Mouse (Mus musculus): ENCODE results near the gene Tirap. TPM values are rescaled to one million over a fixed set of nuclear protein-coding genes. Genes with fewer than 3 reads are reported as not detected.

Tirap gene
- polyA plus RNA-seq, 1 experiment from 2014 or later, result 13.9 TPM

- H3K4me1 ChIP-seq, result peaks cover 5% of the 10 kb centered on the region; the same call in 1 of the 2 replicates
- under 1% methylated on average over 72 of the region's 72 CpGs for WGBS
- H3K4me2 ChIP-seq, result peak within 1 kb of the TSS; percentile 81
- no peaks in the 10 kb centered on the region for H3K9me3 ChIP-seq
- H3K4me3 ChIP-seq (replicated peaks), result peak within 1 kb of the TSS; percentile 83
- peak; percentile 100 for ATAC-seq (ENCODE audit: insufficient read depth, low FRiP score, low read depth)
- peaks cover 35% of the 10 kb centered on the region for H3K36me3 ChIP-seq
- peak within 1 kb of the TSS; percentile 85 for H3K9ac ChIP-seq
- H3K27me3 ChIP-seq (replicated peaks), result no peaks in the 10 kb centered on the region
- H3K27ac ChIP-seq, result peak within 1 kb of the TSS; percentile 94
Observed at GRCm38 (mm10) chr9:35210542-35211474, 10.7 kb upstream of the Tirap start, which contains the start of gene Foxred1. TSS of gene Foxred1 (minus strand) at chr9:35211055.

- Histone ChIP-seq H3K36me3 (peaks cover 35% of the 10 kb centered on the region), H3K4me1 (peaks cover 8% of the 10 kb centered on the region), H3K27ac (no peak overlapping the region), H3K4me2 (no peak overlapping the region), H3K4me3 (replicated peaks) (no peak overlapping the region), H3K27me3 (replicated peaks) (no peaks in the 10 kb centered on the region), H3K9me3 (no peaks in the 10 kb centered on the region), H3K9ac (no peak overlapping the region)
- ATAC-seq (ENCODE audit: insufficient read depth, low FRiP score, low read depth), result no peak
- 87% methylated on average over 2 of the region's 2 CpGs for WGBS
Observed at GRCm38 (mm10) chr9:35204421-35204820, 4.3 kb upstream of the Tirap start.

- H3K4me1 ChIP-seq, result peaks cover 8% of the 10 kb centered on the region
- 42% methylated on average over 3 of the region's 3 CpGs for WGBS
- no peak overlapping the region for H3K9ac ChIP-seq
- H3K4me3 ChIP-seq (replicated peaks), result no peak overlapping the region
- peaks cover 30% of the 10 kb centered on the region for H3K36me3 ChIP-seq
- H3K27ac ChIP-seq, result no peak overlapping the region
- ATAC-seq (ENCODE audit: insufficient read depth, low FRiP score, low read depth), result no peak
- H3K9me3 ChIP-seq, result no peaks in the 10 kb centered on the region
- no peaks in the 10 kb centered on the region for H3K27me3 ChIP-seq (replicated peaks)
- H3K4me2 ChIP-seq, result no peak overlapping the region
Observed at GRCm38 (mm10) chr9:35203536-35203935, 3.4 kb upstream of the Tirap start.

- H3K36me3 ChIP-seq, result peaks cover 9% of the 10 kb centered on the region
- ATAC-seq (ENCODE audit: insufficient read depth, low FRiP score, low read depth), result no peak
- peaks cover 8% of the 10 kb centered on the region for H3K4me1 ChIP-seq
- H3K9me3 ChIP-seq, result no peaks in the 10 kb centered on the region
- no peak overlapping the region for H3K9ac ChIP-seq
- WGBS, result 44% methylated on average over 9 of the region's 9 CpGs
- H3K27me3 ChIP-seq (replicated peaks), result no peaks in the 10 kb centered on the region
- peak overlapping the region; percentile 83 for H3K4me2 ChIP-seq
- peak overlapping the region; percentile 75 for H3K4me3 ChIP-seq (replicated peaks)
- no peak overlapping the region for H3K27ac ChIP-seq
Observed at GRCm38 (mm10) chr9:35200529-35201060, 504 bp upstream of the Tirap start.

GRCm38 (mm10) chr9:35198945-35199771 is 933 bp downstream of the Tirap start:
- Histone ChIP-seq H3K9me3 (no peaks in the 10 kb centered on the region), H3K27ac (peak overlapping the region; percentile 77), H3K27me3 (replicated peaks) (no peaks in the 10 kb centered on the region), H3K4me1 (peaks cover 8% of the 10 kb centered on the region), H3K9ac (peak overlapping the region; percentile 48), H3K36me3 (no peaks in the 10 kb centered on the region), H3K4me2 (peak overlapping the region; percentile 83), H3K4me3 (replicated peaks) (peak overlapping the region; percentile 75)
- peak; percentile 49 for ATAC-seq (ENCODE audit: insufficient read depth, low FRiP score, low read depth)
- 23% methylated on average over 18 of the region's 18 CpGs for WGBS

GRCm38 (mm10) chr9:35198351-35198750 is 1.7 kb downstream of the Tirap start:
- no peak overlapping the region for H3K27ac ChIP-seq
- peaks cover 8% of the 10 kb centered on the region for H3K4me1 ChIP-seq
- no peaks in the 10 kb centered on the region for H3K9me3 ChIP-seq
- H3K4me3 ChIP-seq (replicated peaks), result no peak overlapping the region
- no peak overlapping the region for H3K9ac ChIP-seq
- H3K4me2 ChIP-seq, result no peak overlapping the region
- H3K36me3 ChIP-seq, result no peaks in the 10 kb centered on the region
- no peaks in the 10 kb centered on the region for H3K27me3 ChIP-seq (replicated peaks)
- 82% methylated on average over 10 of the region's 10 CpGs for WGBS
- ATAC-seq (ENCODE audit: insufficient read depth, low FRiP score, low read depth), result no peak

- H3K27me3 ChIP-seq (replicated peaks), result no peaks in the 10 kb centered on the region
- peaks cover 8% of the 10 kb centered on the region for H3K4me1 ChIP-seq
- no peak overlapping the region for H3K4me3 ChIP-seq (replicated peaks)
- no peak overlapping the region for H3K27ac ChIP-seq
- H3K9me3 ChIP-seq, result no peaks in the 10 kb centered on the region
- ATAC-seq (ENCODE audit: insufficient read depth, low FRiP score, low read depth), result no peak
- H3K36me3 ChIP-seq, result no peaks in the 10 kb centered on the region
- no peak overlapping the region for H3K4me2 ChIP-seq
- H3K9ac ChIP-seq, result no peak overlapping the region
- WGBS, result 88% methylated on average over 3 of the region's 3 CpGs
Observed at GRCm38 (mm10) chr9:35197625-35198024, 2.5 kb downstream of the Tirap start.

GRCm38 (mm10) chr9:35194048-35194447 is 6.0 kb downstream of the Tirap start:
- peaks cover under 1% of the 10 kb centered on the region; the same call in 1 of the 2 replicates for H3K36me3 ChIP-seq
- H3K9ac ChIP-seq, result no peak overlapping the region
- no peaks in the 10 kb centered on the region for H3K9me3 ChIP-seq
- H3K4me1 ChIP-seq, result no peaks in the 10 kb centered on the region
- no peak for ATAC-seq (ENCODE audit: insufficient read depth, low FRiP score, low read depth)
- no peak overlapping the region for H3K4me2 ChIP-seq
- H3K4me3 ChIP-seq (replicated peaks), result no peak overlapping the region
- WGBS, result 94% methylated on average over 3 of the region's 3 CpGs
- no peak overlapping the region for H3K27ac ChIP-seq
- no peaks in the 10 kb centered on the region for H3K27me3 ChIP-seq (replicated peaks)

- no peak overlapping the region for H3K4me2 ChIP-seq
- no peak for ATAC-seq (ENCODE audit: insufficient read depth, low FRiP score, low read depth)
- no peaks in the 10 kb centered on the region for H3K4me1 ChIP-seq
- H3K4me3 ChIP-seq (replicated peaks), result no peak overlapping the region
- H3K27ac ChIP-seq, result no peak overlapping the region; the same call in 1 of the 2 replicates
- WGBS, result 79% methylated on average over 11 of the region's 11 CpGs
- no peaks in the 10 kb centered on the region for H3K27me3 ChIP-seq (replicated peaks)
- no peaks in the 10 kb centered on the region for H3K9me3 ChIP-seq
- H3K36me3 ChIP-seq, result peaks cover 6% of the 10 kb centered on the region
- no peak overlapping the region for H3K9ac ChIP-seq
Observed at GRCm38 (mm10) chr9:35192983-35193542, 7.0 kb downstream of the Tirap start.

GRCm38 (mm10) chr9:35188700-35189099 is 11.4 kb downstream of the Tirap start:
- H3K4me2 ChIP-seq, result no peak overlapping the region
- peaks cover 6% of the 10 kb centered on the region for H3K36me3 ChIP-seq
- H3K9ac ChIP-seq, result no peak overlapping the region
- no peak for ATAC-seq (ENCODE audit: insufficient read depth, low FRiP score, low read depth)
- H3K9me3 ChIP-seq, result no peaks in the 10 kb centered on the region
- 83% methylated on average over 22 of the region's 22 CpGs for WGBS
- no peaks in the 10 kb centered on the region for H3K27me3 ChIP-seq (replicated peaks)
- H3K4me1 ChIP-seq, result no peaks in the 10 kb centered on the region
- no peak overlapping the region for H3K4me3 ChIP-seq (replicated peaks)
- no peak overlapping the region for H3K27ac ChIP-seq

GRCm38 (mm10) chr9:35187351-35187903 is 12.7 kb downstream of the Tirap start:
- Histone ChIP-seq H3K36me3 (peaks cover 6% of the 10 kb centered on the region), H3K4me1 (no peaks in the 10 kb centered on the region), H3K9ac (no peak overlapping the region), H3K4me3 (replicated peaks) (no peak overlapping the region), H3K27me3 (replicated peaks) (no peaks in the 10 kb centered on the region), H3K9me3 (no peaks in the 10 kb centered on the region), H3K4me2 (no peak overlapping the region), H3K27ac (no peak overlapping the region)
- WGBS, result 81% methylated on average over 10 of the region's 10 CpGs
- no peak for ATAC-seq (ENCODE audit: insufficient read depth, low FRiP score, low read depth)
